Mouse (Mus musculus): ENCODE results near the gene Mllt11.
"Not testable (repeated sequence)": the region's sequence is repeated elsewhere in the genome, so short reads cannot be mapped to it uniquely, and the experiment has no call there.

Gene Mllt11

DNA sequence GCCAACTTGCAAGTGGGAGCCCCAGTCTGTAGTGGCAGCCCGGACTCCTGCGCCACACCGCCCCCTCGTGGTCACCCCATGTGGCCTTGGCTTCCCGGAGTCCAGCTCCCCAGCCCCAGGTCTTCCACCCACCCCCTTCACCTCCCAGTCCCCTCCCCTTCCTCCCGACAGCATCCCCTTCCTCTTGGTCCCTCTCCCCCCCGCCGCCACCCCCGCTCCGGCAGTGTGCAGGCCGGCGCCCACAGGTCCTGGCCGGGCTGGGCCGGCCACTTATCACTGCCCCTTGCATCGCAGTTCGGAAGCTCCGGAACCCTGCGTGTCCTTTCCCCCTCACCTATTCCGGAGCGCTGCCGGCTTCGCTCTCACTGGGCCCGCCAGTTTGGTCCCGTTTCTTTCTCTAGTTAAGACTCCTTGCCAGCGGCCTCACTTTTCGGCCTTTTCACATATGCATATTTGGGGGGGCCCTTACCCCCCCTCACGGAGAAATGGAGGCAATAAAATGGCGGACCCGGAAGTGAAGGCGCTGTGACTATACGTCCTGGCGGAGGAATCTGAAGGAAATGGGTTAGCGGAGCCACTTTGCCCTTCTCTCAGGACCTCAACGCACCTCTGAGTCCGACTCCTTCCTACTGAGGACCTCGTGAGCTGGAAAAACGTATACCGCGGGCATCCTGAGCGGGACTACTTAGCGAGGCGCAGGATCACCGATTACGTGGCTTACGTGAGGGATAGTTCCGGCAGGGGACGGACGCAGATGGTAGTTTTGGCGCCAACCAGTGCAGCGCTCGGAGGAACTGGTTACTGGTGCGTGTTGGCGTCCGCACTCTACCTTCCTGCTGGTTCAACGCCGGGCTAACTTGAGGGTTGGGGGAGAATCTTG lies 14.5 kb downstream of the Mllt11 start, which contains the start of gene Gabpb2:
Gabpb2 (minus strand) TSS at position 662 of the 880 bp plus-strand sequence.
- DNase-seq (ENCODE audit: low spot score) = peak; percentile 91

DNA sequence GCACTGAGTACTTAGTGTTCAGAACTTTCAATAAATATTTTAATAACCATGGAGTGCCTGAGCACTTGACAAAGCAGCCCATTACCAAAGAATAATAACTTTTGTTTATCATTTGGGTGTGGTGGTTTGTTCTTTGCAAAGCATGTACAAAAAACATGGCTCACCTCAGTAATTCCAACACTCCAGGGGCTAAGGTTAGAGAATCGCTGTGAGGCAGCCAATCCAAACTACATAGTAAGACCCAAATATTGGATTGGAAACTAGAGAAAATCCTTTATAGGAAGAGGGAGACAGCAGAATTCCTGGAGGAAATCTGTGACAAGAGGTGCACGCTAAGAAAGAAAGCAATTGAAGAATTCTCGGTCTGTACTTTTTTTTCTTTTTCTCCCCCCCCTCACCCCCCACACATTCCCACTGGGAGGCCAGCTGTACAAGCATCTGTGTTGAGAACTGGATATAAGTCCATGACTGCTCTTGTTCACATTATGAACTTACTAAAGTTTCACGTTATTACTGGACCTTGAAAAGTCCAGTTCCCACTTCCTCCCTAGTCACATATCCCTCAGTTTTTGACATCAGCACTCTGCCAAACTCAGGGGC lies 15.2 kb downstream of the Mllt11 start:
- no peak for DNase-seq (ENCODE audit: low spot score)

DNA sequence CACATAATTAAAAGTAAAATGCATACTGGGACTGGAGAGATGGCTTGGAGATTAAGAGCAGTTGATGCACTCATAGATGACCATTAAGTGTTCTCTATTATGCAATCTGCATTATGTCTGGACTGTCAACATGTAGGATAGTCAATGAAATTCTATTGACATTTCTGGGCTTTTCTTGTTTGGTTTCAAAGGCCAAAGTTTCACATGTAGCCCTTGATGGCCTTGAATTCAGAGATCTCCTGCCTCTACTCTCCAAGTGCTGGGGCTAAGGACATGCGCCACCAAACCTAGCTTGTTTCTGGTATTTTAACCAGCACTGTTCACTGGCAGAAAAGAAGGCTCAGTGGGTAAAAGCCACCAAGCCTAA lies 18.4 kb downstream of the Mllt11 start:
- no peak for DNase-seq (ENCODE audit: low spot score)

GRCm38 (mm10) chr3:95212889-95213608 lies 18.9 kb downstream of the Mllt11 start:
- not testable (repeated sequence) for DNase-seq (ENCODE audit: low spot score)

DNA sequence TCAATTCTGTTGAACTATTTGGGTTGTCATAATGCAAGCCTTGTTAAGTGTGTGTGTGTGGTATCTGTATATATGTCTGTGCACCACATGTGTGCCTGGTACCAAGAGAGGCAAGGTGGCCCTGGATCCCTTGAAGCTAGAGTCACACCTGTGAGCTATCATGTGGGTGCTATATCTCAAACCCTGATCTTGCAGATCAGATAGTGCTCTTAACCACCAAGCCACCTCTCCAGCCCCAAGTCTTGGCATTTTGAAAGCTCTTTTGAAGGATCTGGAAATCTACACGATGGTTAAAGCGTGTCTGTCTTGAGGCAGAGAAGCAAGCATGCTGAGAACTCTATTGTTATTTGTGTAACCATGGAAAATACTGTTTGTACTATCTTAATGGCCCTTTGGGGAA lies 21.4 kb downstream of the Mllt11 start:
- no peak for DNase-seq (ENCODE audit: low spot score)

DNA sequence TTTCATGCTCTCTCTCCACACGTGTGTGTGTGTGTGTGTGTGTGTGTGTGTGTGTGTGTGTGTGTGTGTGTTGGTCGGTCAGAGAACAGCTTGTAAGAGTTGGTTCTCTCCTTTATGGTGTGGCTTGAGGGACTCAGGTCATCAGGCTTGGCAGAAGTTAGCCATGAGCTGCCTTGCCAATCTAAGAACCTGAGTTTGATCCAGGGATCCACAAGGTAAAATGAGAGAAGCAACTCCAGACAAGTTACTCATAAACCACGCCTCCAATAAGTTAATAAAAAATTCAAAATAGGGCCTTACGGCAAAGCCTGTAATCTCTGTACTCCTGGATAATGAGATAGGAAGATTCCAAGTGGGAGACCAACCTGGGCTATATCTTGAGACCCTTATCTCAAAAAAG lies 23.7 kb downstream of the Mllt11 start:
- DNase-seq (ENCODE audit: low spot score) = no peak

- DNase-seq (ENCODE audit: low spot score) = no peak
These were observed 28.1 kb downstream of the Mllt11 start for GRCm38 (mm10) chr3:95203880-95204279.

DNA sequence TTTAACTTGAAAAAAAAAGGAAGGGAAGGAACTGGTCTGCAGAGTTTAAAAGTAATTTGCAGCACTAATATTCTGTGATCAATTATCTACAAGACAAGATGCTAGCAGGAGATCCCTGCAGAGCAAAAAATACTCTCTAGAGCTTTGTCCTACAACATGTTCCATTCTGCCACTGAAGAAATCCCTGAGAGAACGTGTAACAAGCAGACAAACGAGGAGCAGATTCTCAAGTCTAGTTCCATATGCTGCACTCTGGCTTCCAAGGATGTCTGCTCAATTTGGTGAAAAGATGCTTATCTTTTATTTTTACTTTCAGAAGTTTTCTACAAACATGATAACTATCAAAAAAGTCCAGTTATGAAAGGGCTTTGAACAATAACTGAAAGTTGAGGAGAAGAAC lies 31.4 kb downstream of the Mllt11 start:
- no peak for DNase-seq (ENCODE audit: low spot score)

GRCm38 (mm10) chr3:95200132-95200531 lies 31.8 kb downstream of the Mllt11 start:
- no peak for DNase-seq (ENCODE audit: low spot score)

GRCm38 (mm10) chr3:95199101-95199500 lies 32.9 kb downstream of the Mllt11 start:
- DNase-seq (ENCODE audit: low spot score) = no peak

DNA sequence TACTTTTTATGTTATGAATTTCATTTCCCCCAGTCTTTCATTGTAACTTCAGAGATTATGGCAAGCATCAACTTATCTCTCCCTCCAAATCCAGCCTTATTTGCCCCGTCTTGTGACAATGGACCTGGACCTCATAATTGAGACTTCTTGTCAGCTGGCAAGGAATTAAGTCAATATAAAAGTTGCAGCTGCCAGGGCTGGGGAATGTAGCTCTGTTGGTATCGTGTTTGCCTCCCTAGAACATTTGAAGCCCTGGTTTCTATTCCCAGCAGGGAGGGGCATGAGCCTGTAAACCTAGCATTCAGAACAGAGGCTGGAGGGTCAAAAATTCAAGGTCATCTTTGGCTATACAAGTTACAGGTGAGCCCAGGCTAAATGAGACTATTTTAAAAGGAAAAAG lies 36.2 kb downstream of the Mllt11 start:
- no peak for DNase-seq (ENCODE audit: low spot score)

DNA sequence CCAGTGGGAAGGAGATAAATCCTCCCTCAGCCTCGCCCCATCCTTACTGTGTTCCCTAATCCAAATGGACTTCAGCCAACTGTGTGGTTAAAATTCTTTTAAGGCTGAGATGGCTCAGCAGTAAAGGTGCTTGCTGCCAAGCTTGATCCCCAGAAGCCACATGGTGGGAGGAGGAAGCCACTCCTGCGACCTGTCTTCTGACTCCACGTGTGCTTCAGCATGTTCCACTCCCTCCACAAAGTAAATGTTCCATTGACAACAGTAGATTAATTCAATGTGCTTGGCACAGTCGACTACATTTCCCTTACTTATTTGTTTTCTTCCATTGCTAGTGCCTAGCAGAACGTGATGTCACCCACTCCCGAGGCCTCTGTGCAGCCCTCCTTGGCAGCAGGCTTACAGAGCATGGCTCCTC lies 37.2 kb downstream of the Mllt11 start:
- no peak for DNase-seq (ENCODE audit: low spot score)

GRCm38 (mm10) chr3:95186888-95187287 lies 45.1 kb downstream of the Mllt11 start:
- DNase-seq (ENCODE audit: low spot score) = no peak

- DNase-seq (ENCODE audit: low spot score) = no peak
These were observed 45.9 kb downstream of the Mllt11 start for GRCm38 (mm10) chr3:95186100-95186499.

GRCm38 (mm10) chr3:95184796-95185577 lies 47.0 kb downstream of the Mllt11 start:
- no peak for DNase-seq (ENCODE audit: low spot score)

DNA sequence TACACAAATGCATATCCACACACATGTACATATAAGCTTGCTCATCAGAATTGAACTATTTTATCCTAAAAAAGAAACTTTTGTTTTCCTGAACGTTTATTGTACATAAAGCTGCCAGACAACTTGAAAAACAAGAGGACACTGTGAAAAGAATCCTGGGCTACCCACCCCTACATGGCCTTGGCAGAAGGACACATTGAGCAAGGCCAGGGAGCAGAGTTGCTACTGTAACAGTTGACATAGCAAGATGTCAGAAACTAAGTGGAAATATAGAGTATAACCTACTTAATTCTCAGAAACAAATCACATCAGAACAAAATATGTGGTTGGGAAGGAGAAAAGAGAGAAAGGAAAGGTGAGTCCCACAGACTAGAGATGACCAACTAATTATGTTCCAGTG lies 50.1 kb downstream of the Mllt11 start:
- no peak for DNase-seq (ENCODE audit: low spot score)

GRCm38 (mm10) chr3:95179890-95180289 lies 52.1 kb downstream of the Mllt11 start:
- DNase-seq (ENCODE audit: low spot score) = peak; percentile 53

GRCm38 (mm10) chr3:95178948-95179347 lies 53.0 kb downstream of the Mllt11 start:
- DNase-seq (ENCODE audit: low spot score) = no peak

- DNase-seq (ENCODE audit: low spot score) = no peak
These were observed 54.4 kb downstream of the Mllt11 start for GRCm38 (mm10) chr3:95177583-95177982.

GRCm38 (mm10) chr3:95176500-95176899 lies 55.5 kb downstream of the Mllt11 start:
- no peak for DNase-seq (ENCODE audit: low spot score)

GRCm38 (mm10) chr3:95174011-95174592 lies 57.9 kb downstream of the Mllt11 start:
- DNase-seq (ENCODE audit: low spot score) = peak; percentile 58
